Mouse (Mus musculus): Measurements from ENCODE around the gene Sim1.
A peak's percentile ranks its signal among the peaks of the same experiment; 100 is the strongest.

Sim1 gene

GRCm38 (mm10) chr10:50894170-50894991 is at the start of gene Sim1:
Gene Sim1, plus strand, starts transcription at chr10:50894754.
- DNase-seq (ENCODE audit: inconsistent ontology term): peak; percentile 86

DNA sequence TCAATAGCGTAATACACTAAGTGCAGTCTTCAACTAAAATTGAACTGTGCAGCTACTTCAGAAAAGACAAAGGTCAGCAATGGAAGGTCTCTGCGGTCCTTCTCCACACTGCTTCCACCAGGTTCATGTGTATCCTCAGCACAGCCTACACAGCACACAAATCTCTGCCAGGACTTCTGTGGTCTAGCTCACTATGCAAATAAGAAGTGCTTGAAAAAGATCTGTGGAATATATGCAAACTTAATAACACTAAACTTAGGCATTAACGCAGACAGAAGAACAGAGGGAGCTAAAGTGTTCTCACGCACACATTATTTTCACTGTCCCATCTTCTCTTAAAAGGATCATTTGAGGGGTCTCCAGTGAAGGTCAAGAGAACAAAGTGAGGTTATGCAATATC is 26.4 kb upstream of the Sim1 start:
- DNase-seq (ENCODE audit: inconsistent ontology term): no peak

DNA sequence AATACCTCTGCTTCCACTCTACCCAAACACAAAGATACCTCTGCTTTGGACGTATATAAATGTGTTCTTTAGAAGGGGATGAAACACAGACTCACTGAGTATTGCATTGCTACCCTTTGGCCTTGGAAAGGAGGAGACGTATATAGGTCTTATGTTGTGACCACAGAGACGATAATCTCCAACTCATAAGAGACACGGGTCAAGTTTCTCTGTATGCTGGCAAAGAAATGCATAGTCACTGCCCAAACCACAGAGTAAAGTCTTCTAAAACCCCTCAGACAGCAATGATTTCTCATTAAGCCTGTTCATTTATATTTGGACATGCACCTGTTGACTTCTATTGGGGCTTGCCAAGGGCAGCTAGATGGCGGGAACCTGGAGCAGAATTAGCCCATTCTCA is 17.6 kb upstream of the Sim1 start:
- no peak for DNase-seq (ENCODE audit: inconsistent ontology term)

GRCm38 (mm10) chr10:50881476-50882069 is 13.0 kb upstream of the Sim1 start:
- DNase-seq (ENCODE audit: inconsistent ontology term): no peak

DNA sequence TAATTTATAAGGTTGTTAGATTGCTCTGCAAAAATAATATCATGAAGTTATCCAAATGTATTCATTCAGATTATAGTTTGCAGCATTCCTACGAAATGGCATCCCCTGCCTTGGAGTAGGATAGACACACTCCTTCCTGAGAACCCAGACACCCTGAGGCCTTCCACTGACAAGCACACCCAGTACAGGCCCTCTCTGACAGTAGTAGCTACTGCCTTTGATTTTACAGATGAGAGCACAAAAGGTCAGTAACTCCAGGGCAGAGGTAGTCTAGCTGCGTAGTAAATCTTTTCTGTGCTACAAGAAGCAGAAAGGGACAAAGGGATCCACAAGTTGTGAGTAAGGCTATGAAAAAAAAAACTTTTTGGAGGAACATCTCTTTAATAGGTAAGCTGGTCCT is 12.2 kb upstream of the Sim1 start:
- no peak for DNase-seq (ENCODE audit: inconsistent ontology term)

DNA sequence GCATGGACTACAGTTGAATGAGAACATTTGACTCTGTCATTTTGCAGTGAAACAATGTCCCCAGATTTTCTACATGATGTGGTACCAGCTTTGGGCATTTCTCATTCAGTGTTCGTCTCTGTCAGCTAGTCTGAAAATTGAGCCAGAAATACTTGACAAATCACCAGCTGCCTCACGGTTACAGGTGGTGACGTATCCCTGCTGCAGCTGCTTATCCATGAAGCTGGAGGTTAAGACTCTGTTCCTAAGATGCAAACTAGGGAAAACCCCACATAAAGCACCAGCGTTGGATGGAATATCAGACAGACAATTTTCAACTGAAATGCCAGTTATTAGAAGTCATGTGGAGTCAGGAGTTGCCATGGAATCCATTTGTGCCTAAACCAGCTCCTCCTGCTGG is 8.2 kb upstream of the Sim1 start:
- DNase-seq (ENCODE audit: inconsistent ontology term): no peak

- no peak for DNase-seq (ENCODE audit: inconsistent ontology term)
These were observed 3.9 kb upstream of the Sim1 start for GRCm38 (mm10) chr10:50890621-50891020.

DNA sequence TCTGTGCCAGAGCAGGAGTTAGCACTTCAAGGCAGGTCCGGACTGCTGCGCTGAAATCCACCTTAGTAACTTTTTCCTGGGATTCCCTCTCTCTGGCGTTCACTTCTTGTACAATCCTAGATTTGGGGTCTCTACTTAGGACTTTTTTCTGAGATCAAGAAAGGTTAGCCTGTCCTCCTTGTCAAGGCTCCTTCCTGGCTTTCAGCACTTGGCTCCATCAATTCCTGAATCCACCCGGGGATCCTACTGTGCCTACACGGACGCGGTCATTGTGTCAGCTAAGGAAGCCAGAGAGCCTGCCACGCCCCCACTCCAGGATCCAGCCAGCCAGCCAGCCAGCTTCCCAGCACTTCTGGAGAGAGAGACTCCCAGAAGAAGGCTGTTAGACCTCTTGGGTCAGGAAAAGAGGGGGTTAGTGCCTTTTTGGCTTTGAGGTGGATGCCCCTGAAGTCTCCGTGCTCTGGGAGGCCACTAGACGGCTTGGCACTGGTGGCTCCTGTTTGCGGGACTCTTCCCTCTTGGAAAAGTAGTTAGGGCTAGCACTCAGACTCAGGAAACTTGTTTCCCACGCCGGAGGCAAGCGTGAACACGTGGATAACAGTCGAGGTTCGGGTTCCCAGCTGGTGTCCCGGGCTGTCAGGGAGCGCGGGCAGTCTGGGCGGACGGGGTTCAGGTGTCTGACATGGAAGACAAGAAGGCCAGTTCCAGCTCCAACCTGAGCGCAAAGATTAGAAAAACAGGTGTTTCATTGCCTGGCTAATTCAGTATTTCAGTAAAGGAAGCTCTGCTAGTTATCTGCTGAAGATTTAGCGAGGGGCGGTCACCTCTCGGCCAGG is 2.5 kb upstream of the Sim1 start:
- no peak for DNase-seq (ENCODE audit: inconsistent ontology term)

GRCm38 (mm10) chr10:50892751-50893320 is 1.7 kb upstream of the Sim1 start:
- DNase-seq (ENCODE audit: inconsistent ontology term): no peak

DNA sequence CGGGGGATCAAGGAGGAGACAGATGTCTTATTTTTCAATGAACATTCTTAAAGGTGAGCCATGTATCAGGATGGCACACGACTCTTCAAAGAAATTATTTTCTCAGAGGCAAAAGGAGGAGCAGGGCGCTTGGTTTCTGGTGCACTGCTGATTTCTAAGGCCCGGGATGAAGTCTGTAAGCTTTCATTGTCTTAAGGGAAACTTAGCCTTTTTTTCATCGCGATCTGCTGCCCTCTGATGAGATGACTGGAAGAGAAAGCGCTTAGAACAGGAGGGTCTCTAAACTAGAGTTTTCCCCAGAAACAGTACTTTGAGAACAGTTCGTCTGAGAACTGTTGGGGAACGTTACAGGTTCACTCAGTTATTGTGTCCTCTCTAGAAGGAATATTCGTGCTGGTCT is 1.0 kb upstream of the Sim1 start:
- DNase-seq (ENCODE audit: inconsistent ontology term): no peak

DNA sequence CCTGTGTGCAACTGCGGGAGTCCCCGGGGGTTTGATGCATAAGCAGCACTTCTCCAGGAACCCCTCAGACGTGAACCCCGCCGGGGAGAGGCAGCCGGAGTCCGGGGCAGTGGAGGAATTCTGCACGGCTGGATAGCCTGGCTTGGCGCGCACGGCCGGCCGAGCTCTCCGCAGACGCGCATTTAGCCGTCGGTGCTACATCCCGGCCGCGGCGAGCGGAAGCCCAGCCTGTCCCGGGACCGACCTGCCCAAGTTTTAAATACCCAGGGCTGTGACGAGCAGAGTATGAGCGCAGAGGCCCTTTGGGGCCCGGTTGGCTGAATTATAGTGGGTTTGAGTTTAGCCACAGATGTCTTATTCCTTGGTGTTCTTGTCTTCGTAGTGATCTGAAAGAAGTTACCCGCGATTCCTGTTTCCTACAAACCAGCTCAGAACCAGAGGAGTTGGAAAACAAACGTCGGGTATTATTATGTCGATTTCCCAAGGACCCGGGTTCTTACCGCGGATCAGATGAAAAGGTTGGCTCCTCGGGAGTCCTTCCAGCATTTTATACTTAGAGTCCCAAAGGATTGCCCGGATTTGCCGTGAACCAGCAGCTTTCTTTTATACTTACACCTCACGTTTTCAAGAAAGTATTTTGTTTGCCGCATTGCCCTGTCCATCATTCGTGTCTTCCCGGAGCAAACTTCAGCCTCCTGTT is 687 bp downstream of the Sim1 start:
- no peak for DNase-seq (ENCODE audit: inconsistent ontology term)

DNA sequence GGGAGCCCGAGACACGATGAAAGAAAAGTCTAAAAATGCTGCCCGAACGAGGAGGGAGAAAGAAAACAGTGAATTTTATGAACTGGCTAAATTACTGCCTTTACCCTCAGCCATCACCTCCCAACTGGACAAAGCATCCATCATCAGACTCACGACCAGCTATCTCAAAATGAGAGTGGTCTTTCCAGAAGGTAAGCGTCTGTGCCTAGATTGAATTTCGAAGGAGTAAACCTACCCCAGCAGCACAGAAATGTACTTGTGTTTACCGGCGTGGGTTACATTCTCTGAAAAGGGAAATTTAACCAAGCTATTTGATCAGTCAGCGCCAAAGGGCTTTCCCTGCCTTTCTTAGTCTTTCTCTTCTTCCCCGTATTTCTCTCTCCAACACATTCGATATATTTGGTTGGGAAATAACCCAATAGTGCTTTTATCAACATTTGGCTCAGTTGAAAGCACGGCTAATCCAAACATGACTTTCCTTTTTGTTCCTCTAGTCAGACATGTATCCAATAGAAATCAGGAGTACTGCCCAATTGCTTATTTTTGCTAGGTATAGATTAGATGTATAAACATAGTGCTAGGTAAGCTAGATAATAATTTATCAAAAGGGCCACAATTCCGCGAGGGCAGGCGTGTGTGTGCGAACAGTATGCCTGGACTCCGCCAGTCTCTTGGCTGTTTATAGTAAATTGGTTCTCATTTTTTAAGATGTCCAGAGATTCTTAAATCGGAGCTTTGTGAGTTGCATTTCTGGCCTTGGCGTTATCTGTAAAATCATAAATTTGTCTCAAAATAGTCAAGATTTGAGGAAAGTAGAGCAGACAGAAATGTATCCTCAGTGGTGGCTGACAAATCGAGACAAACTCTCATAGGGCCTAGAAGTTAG is 1.6 kb downstream of the Sim1 start:
- DNase-seq (ENCODE audit: inconsistent ontology term): peak; percentile 40

DNA sequence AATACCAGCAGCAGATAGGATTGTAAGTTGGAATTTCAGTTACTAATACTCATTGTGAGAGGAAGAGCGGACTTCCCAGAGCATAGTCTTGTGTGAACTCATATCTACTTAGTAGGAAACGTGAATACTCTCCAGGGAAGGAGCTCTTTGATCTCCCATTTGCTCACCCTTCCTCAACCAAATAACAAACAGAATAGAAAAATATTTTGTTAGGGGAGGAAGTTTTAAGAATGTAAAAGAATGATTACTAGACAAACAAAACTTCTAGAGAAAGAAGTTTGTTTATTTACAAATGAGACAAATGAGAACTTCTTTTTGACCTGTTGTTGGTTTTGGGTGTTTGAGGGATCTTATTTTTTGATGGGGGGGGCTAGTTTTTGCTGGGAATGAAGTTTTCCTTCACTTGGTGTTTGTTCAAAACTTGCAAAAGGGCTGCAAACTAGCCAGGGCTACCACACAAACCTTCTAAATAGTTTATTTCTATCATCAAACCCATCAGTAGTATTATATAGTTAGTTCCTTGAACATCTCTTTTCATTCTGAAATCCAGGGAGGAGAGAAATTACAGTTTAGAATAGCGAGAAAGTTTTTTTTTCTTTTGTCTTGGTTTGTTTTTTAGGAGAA is 2.3 kb downstream of the Sim1 start:
- no peak for DNase-seq (ENCODE audit: inconsistent ontology term)

DNA sequence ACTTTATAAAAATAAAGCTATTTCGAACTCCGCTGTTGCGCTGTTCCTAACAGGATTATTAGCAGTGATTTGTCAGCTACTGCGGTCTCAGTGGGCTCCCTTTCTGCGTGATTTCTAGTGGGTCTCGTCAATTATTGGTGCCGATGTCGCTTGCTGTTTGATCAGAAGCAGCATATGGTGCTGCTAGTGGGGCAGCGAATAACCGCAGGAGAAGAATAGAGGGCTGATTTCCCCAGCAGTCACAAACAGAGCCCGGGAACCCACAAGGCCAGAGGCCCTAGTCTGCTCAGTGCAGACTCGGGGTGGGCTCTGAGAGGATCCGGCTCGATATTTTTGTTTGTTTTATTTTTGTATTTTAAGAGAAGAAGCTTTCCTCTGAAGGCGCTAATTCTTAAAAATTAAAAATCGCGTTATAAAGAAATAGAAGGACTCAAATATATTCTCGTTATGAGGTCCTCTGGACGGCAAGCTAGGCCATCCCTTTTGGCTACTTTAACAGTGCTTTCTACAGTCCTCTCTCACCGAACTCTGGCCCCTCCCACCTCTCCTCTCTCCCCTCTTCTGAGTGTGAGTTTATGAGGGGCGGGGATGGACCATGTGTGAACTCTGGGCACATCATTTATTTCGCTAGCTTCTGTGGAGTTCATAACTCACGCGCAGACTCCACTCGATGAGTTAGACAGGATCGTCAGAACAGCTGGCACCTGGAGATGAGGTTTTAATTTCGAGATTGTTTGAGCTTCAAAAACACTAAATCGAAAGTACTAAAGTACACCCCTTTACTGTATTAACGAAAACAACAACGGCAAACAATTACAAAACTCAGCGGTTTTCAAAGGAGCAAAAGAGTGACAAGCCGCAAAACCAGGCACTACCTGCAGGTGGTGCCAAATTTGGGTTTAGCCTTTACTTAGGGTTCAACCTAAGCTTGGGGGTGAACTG is 3.2 kb downstream of the Sim1 start:
- no peak for DNase-seq (ENCODE audit: inconsistent ontology term)

DNA sequence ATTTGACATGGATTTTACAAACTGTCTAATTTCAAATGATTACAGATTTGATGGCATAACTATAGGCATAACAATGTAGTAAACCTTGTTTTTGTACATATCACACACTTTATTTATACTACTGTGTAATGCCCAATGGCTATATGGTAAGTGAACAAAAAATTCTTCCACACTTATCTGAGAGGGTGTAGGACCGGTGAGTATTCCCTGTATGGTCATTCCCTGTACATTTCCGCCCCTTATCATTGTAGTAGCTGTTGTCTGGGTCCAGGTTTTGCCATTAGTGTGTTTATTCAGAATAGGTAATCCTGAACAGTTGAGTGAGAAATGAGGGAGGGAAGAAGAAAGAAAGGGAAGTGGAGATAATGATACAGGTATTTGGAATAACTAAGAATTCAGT is 4.1 kb downstream of the Sim1 start:
- DNase-seq (ENCODE audit: inconsistent ontology term): no peak

DNA sequence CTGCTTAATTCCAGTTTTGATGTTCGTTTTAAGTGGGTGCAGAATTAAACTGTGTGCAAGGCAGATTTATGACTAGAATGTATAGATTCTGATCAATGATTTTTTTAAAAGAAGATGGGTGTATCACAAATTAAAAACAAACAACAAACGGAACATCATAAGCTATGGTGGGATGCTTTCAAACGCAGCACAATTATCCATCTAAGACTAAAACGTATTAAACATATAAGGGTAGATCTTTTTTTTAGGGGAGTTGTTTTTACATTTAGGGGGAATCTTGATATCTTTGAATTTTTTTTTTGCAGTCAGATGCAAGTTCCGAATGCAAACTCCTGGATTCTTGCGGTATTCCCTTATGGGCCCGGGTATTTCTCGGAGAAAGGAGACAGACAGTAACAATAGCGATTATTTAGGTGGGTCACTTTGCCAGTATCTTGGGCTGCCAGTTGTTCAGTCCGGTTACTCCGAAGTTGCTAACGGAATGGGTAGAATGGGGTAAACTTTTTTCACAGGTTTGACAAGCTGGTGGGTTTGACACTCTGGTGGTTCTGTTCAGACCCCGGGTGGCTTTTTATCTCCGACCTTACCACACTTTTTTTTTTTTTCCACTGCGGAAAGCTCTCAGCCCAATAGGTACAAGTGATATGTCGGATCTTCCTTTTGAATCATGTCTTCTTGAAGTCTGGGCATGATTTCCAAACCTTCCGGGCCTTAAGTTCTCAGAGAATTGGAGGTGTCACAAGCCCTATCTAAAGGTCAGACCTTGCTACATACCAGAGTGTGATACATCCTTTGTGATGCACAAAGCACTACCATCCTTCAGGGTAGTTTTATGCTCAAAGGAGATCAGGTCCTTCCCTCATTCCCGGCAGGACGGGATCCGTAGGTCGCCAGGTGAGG is 5.5 kb downstream of the Sim1 start:
- DNase-seq (ENCODE audit: inconsistent ontology term): no peak

DNA sequence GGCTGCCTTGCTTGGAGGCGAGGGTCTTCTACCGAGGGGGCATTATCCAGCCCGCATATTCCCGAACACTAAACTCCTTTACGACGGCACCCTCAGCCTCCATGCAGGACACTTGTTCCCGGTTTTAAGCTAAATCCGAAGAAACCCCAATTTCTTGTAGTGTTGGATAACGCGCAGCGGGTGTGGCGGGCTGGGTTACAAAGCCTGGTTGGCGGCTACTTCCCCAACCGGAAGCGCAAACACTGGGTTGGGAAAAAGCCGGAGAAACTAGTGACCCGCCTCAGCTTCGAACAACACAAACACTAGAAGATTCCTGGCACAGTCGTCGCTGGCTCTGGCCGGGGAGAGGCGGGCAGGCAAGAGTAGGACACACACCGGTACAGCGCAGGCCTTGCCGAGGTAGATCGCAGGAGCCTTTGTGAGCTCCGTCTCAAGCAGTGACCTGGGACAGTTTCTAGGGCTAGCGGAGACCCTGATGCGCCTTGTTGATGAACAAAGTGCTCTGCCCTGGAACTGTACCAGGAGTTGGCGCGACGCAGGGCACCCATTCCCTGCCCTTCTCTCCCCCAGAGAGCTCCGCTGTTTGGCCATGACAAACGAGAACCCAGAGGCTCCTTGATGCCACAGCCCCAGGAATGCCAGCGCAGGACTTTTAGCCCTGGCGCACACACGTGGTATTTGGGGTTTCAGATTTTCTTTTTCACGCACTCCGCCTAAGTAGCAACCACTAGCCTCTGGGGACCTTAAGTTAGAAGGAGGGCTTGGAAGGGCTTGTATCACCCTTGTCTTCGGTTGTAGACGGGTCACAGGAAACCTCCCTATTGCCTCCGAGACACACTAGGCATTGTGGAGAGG is 6.4 kb downstream of the Sim1 start:
- no peak for DNase-seq (ENCODE audit: inconsistent ontology term)
